33 mouse cellular contexts compared by ENCODE assay signal in genomic region chr10:118613056-118613695, GRCm38 (mm10).
"Had no signal": no experiment of that assay in that cellular context is flagged by ENCODE, and none has a peak within 500 bp of the region (broad histone marks: within the 10 kb centered on the region; RNA-seq: fewer than 3 reads in every experiment).

No protein-coding gene starts in this region.

- H3K4me1 ChIP-seq: hindbrain, embryonic 10.5 days; hindbrain, embryonic 12.5 days; hindbrain, embryonic 13.5 days; hindbrain, embryonic 15.5 days; intestine, embryonic 15.5 days; kidney, embryonic 15.5 days had no signal

- H3K27ac ChIP-seq: heart, embryonic 13.5 days; heart, embryonic 15.5 days; hindbrain, embryonic 10.5 days; hindbrain, embryonic 12.5 days; hindbrain, embryonic 13.5 days; hindbrain, embryonic 14.5 days; hindbrain, embryonic 15.5 days; hindbrain, postnatal 0 days; intestine, embryonic 15.5 days; kidney, embryonic 15.5 days; kidney, postnatal 0 days; layer of hippocampus, adult 2 months; left cerebral cortex, adult 2 months had no signal

- DNase-seq: heart, postnatal 10 days; heart, postnatal 14 days; heart, postnatal 36 days; heart, postnatal 4 days; kidney, adult 11 months; kidney, adult 18-20 months; kidney, adult 2 months; kidney, adult 8-10 months; kidney, adult 9 months; kidney, postnatal 10 days; kidney, postnatal 14 days; kidney, postnatal 25 days; kidney, postnatal 36 days; kidney, postnatal 4 days; layer of hippocampus, adult 9-11 months; layer of hippocampus, postnatal 36 days had no signal

- H3K4me3 ChIP-seq: heart, embryonic 13.5 days; heart, embryonic 15.5 days; hindbrain, embryonic 10.5 days; hindbrain, embryonic 12.5 days; hindbrain, embryonic 13.5 days; hindbrain, embryonic 15.5 days; intestine, embryonic 15.5 days; kidney, embryonic 15.5 days; layer of hippocampus, adult 2 months; left cerebral cortex, adult 2 months had no signal

- H3K9ac ChIP-seq: heart, embryonic 13.5 days; heart, embryonic 15.5 days; hindbrain, embryonic 12.5 days; hindbrain, embryonic 13.5 days; hindbrain, embryonic 14.5 days; hindbrain, embryonic 15.5 days; intestine, embryonic 15.5 days; kidney, embryonic 15.5 days had no signal

- H3K27me3 ChIP-seq: heart, embryonic 13.5 days; heart, embryonic 15.5 days; hindbrain, embryonic 12.5 days; hindbrain, embryonic 13.5 days; hindbrain, embryonic 15.5 days; intestine, embryonic 15.5 days; kidney, embryonic 15.5 days had no signal

- H3K36me3 ChIP-seq: heart, embryonic 13.5 days; heart, embryonic 15.5 days; hindbrain, embryonic 10.5 days; hindbrain, embryonic 12.5 days; hindbrain, embryonic 13.5 days; hindbrain, embryonic 15.5 days; intestine, embryonic 15.5 days; kidney, embryonic 15.5 days had no signal

- H3K9me3 ChIP-seq: heart, embryonic 13.5 days; heart, embryonic 15.5 days; hindbrain, embryonic 10.5 days; hindbrain, embryonic 12.5 days; hindbrain, embryonic 13.5 days; hindbrain, embryonic 15.5 days; intestine, embryonic 15.5 days; kidney, embryonic 15.5 days had no signal

- ATAC-seq: hindbrain, embryonic 16.5 days; hindbrain, postnatal 0 days; inflammation-experienced regulatory T-cells, adult 6 months; intestine, embryonic 15.5 days; intestine, embryonic 16.5 days; intestine, postnatal 0 days had no signal

- H3K4me2 ChIP-seq: heart, embryonic 13.5 days; heart, embryonic 15.5 days; hindbrain, embryonic 12.5 days; hindbrain, embryonic 13.5 days; hindbrain, embryonic 14.5 days; hindbrain, embryonic 15.5 days; intestine, embryonic 15.5 days; kidney, embryonic 15.5 days had no signal
